Mouse (Mus musculus): ENCODE results near the gene Gm26661. TPM values are rescaled to one million over a fixed set of nuclear protein-coding genes. Genes with fewer than 3 reads are reported as not detected.

The Gm26661 gene
- polyA plus RNA-seq (2017; shearing (Covaris generic)) = not detected

GRCm38 (mm10) chr14:7791532-7792159 lies at the start of gene Gm26661:
Gene Gm26661, plus strand, starts transcription at chr14:7791587.

GRCm38 (mm10) chr14:7817770-7818462 lies 26.5 kb downstream of the Gm26661 start, which contains the start of gene Flnb:
Gene Flnb, plus strand, starts transcription at chr14:7817957.

Other genes with a start within 250 kb of the Gm26661 start
- gene Gm3558, start 223.0 kb upstream of the Gm26661 start, polyA plus RNA-seq (2017; shearing (Covaris generic)) = 3.4 TPM
- not detected for gene Gm10338, start 196.0 kb upstream of the Gm26661 start, polyA plus RNA-seq (2017; shearing (Covaris generic))
- not detected for gene Gm10128, start 147.6 kb upstream of the Gm26661 start, polyA plus RNA-seq (2017; shearing (Covaris generic))
- 27.6 TPM for gene Flnb, start 26.4 kb downstream of the Gm26661 start, polyA plus RNA-seq (2017; shearing (Covaris generic))
- not detected for gene Gm45521, start 165.7 kb downstream of the Gm26661 start, polyA plus RNA-seq (2017; shearing (Covaris generic))
- gene Dnase1l3, start 203.0 kb downstream of the Gm26661 start, polyA plus RNA-seq (2017; shearing (Covaris generic)) = 2.0 TPM
- gene Abhd6, start 211.3 kb downstream of the Gm26661 start, polyA plus RNA-seq (2017; shearing (Covaris generic)) = 39.0 TPM